Mouse (Mus musculus): ENCODE measurements around the gene Gm8334. TPM values are rescaled to one million over a fixed set of nuclear protein-coding genes. Genes with fewer than 3 reads are reported as not detected.
"Not testable (repeated sequence)": the region's sequence is repeated elsewhere in the genome, so short reads cannot be mapped to it uniquely, and the experiment has no call there.

Gm8334 gene
- polyA plus RNA-seq (2012; fragmentation: generic; extraction: Trizol), result not detected
- long read RNA-seq, experiment 1, result 0 reads
- long read RNA-seq, experiment 2, result 0 reads

GRCm38 (mm10) chrX:148615053-148615452 is at the start of gene Gm8334:
Gene Gm8334 (minus strand): TSS chrX:148615153.
- H3K79me2 ChIP-seq (ENCODE audit: control insufficient read depth, insufficient read depth); H3K79me3 ChIP-seq (ENCODE audit: low read depth); H3ac ChIP-seq (ENCODE audit: control insufficient read depth, insufficient read length, low read depth); H3K4me3 ChIP-seq (ENCODE audit: insufficient read depth, poor library complexity, severe bottlenecking); H3K27me3 ChIP-seq (ENCODE audit: control insufficient read depth, insufficient read depth, insufficient read length); H3K36me3 ChIP-seq (ENCODE audit: control insufficient read depth, insufficient read depth): not testable (repeated sequence)

GRCm38 (mm10) chrX:148663298-148663697 is 48.3 kb upstream of the Gm8334 start, which contains the start of gene Gm15127:
Gene Gm15127 (plus strand): TSS chrX:148663598.
- not testable (repeated sequence) for H3K79me3 ChIP-seq (ENCODE audit: low read depth); H3K4me3 ChIP-seq (ENCODE audit: insufficient read depth, poor library complexity, severe bottlenecking); H3K36me3 ChIP-seq (ENCODE audit: control insufficient read depth, insufficient read depth); H3ac ChIP-seq (ENCODE audit: control insufficient read depth, insufficient read length, low read depth); H3K27me3 ChIP-seq (ENCODE audit: control insufficient read depth, insufficient read depth, insufficient read length); H3K79me2 ChIP-seq (ENCODE audit: control insufficient read depth, insufficient read depth)

Other genes with a start within 250 kb of the Gm8334 start
- not detected for gene Gm15114, start 126.2 kb downstream of the Gm8334 start, polyA plus RNA-seq (2012; fragmentation: generic; extraction: Trizol)
- gene Gm15127, start 48.4 kb upstream of the Gm8334 start, polyA plus RNA-seq (2012; fragmentation: generic; extraction: Trizol), result not detected
- gene Luzp4, start 242.5 kb upstream of the Gm8334 start, polyA plus RNA-seq (2012; fragmentation: generic; extraction: Trizol), result 0.37 TPM